Mouse (Mus musculus): ENCODE measurements around the gene Ssu72. TPM values are rescaled to one million over a fixed set of nuclear protein-coding genes. Genes with fewer than 3 reads are reported as not detected.
"Not testable (repeated sequence)": the region's sequence is repeated elsewhere in the genome, so short reads cannot be mapped to it uniquely, and the experiment has no call there.

Ssu72 gene
- 10 to 100 TPM; 89.2 to 98.0 TPM for total RNA-seq (2021)
- long read RNA-seq, experiment 1, transcript Ssu72-201 (5 exons, 1,472 nt) = major isoform, 42 of 59 reads
- long read RNA-seq, experiment 1, partial matches to known transcripts = 0 of 59 reads
- long read RNA-seq, experiment 1, other reads (novel, unspliced or antisense) = 11 of 59 reads
- long read RNA-seq, experiment 2, transcript Ssu72-201 (5 exons, 1,472 nt) = major isoform, 36 of 47 reads
- long read RNA-seq, experiment 2, transcript Ssu72-203 (2 exons, 1,555 nt) = minor isoform, 5 of 47 reads
- long read RNA-seq, experiment 2, partial matches to known transcripts = 5 of 47 reads
- long read RNA-seq, experiment 2, other reads (novel, unspliced or antisense) = 0 of 47 reads

GRCm38 (mm10) chr4:155704721-155705591, at the start of gene Ssu72:
TSS of gene Ssu72 (plus strand) at chr4:155704800.
- peak; percentile 95 to 97 for DNase-seq (ENCODE audit: extremely low spot score in 1 of 2, low spot score in 2 of 2)
- Histone ChIP-seq H3K27ac (peak within 1 kb of the TSS; percentile 95), H3K4me3 (peak within 1 kb of the TSS; percentile 71)
- TF ChIP-seq CTCF (IDR thresholded peaks at IDR 0.05) = no peak
- intact Hi-C loops (cut with DNase I) = loop anchor here (1.0 to 5.0 kb wide), 3 partner anchors 30 to 81 kb away; partner anchors contain the start of genes Cdk11b, Mib2 and Tmem240

GRCm38 (mm10) chr4:155656214-155656751, 48.3 kb upstream of the Ssu72 start:
- no peak for DNase-seq (ENCODE audit: extremely low spot score in 1 of 2, low spot score in 2 of 2)
- no peak for TF ChIP-seq CTCF (IDR thresholded peaks at IDR 0.05)
- intact Hi-C loops (cut with DNase I) = no loop called here
- H3K27ac ChIP-seq = no peak overlapping the region
- no peak overlapping the region for H3K4me3 ChIP-seq

DNA sequence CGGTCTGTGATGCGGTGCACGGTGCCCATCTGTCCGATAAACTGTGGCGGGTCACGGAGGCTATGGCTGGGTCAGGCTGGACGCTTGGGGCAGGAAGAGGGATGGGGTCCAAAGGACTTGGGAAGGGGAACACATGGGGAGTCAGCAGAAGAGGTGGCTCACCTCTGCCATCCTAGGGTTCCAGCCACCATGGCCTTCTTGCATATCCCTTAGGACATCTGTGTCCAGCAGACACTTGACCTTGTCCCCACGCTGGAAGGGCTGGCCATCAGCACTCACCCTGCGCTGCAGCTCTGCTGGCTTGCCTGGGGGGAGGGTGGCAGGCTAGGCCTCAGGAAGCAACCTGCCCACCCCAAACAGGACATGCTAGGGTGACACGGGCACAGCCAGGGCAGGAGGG, 45.6 kb upstream of the Ssu72 start:
- intact Hi-C loops (cut with DNase I) = no loop called here
- no peak for TF ChIP-seq CTCF (IDR thresholded peaks at IDR 0.05)

DNA sequence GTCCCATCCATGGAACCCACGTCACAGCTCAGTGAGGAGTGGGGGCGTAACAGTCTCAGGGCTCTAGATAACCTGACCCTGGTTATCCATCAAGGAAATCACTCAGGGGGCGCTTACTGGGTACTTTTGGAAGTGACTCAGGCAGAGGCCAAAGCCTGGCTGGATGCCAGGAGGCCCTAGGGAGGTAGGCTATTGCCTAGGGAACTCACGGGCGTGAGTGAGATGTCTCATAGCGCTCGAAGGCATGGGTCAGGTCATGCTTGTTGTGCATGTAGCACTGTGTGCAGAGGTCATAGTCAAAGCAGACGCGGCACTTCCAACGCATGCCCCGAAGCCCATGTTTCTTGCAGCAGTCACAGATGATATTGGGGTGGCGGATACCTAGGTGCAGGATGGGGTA, 44.0 kb upstream of the Ssu72 start:
- Histone ChIP-seq H3K27ac (no peak overlapping the region), H3K4me3 (no peak overlapping the region)
- no peak for TF ChIP-seq CTCF (IDR thresholded peaks at IDR 0.05)
- no peak for DNase-seq (ENCODE audit: extremely low spot score in 1 of 2, low spot score in 2 of 2)
- intact Hi-C loops (cut with DNase I) = loop anchor here (5.0 kb wide), 1 partner anchor 33 kb away; no protein-coding TSS in a partner anchor

More for the DNA sequence above, 45.6 kb upstream of the Ssu72 start:
- Histone ChIP-seq H3K27ac (no peak overlapping the region), H3K4me3 (no peak overlapping the region)
- no peak for DNase-seq (ENCODE audit: extremely low spot score in 1 of 2, low spot score in 2 of 2)

DNA sequence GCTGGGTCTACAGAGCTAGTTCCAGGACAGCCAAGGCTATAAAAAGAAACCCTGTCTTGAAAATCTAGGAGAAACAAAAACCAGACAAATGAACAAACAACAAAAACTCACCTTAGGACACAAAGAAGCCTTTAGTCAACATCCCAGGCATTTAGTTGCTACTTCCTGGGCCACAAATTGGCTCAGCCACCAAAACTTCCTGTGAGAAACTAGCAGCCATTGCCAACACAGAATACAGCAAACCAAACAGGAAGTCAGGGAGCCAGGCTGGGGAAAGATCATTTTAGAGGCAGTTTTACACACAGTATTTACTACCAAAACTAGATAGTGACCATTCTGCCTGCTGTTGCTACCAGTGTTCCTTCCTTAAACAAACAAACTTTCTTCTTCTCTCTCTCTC, 37.7 kb upstream of the Ssu72 start:
- intact Hi-C loops (cut with DNase I) = loop anchor here (5.0 kb wide), 1 partner anchor 35 kb away; the partner anchor contains the start of gene Ssu72
- Histone ChIP-seq H3K4me3 (no peak overlapping the region), H3K27ac (no peak overlapping the region)
- TF ChIP-seq CTCF (IDR thresholded peaks at IDR 0.05) = no peak
- DNase-seq (ENCODE audit: extremely low spot score in 1 of 2, low spot score in 2 of 2) = no peak

- no peak for TF ChIP-seq CTCF (IDR thresholded peaks at IDR 0.05)
- Histone ChIP-seq H3K4me3 (peak within 1 kb of the TSS; percentile 98), H3K27ac (peak within 1 kb of the TSS; percentile 98)
- intact Hi-C loops (cut with DNase I) = loop anchor here (5.0 kb wide), 1 partner anchor 33 kb away; the partner anchor contains the start of gene Ssu72
- peak; percentile 97 for DNase-seq (ENCODE audit: extremely low spot score in 1 of 2, low spot score in 2 of 2)
These were observed 35.7 kb upstream of the Ssu72 start, which contains the start of gene Mib2 for GRCm38 (mm10) chr4:155668689-155669597. TSS of gene Mib2 (minus strand) at chr4:155669198.

DNA sequence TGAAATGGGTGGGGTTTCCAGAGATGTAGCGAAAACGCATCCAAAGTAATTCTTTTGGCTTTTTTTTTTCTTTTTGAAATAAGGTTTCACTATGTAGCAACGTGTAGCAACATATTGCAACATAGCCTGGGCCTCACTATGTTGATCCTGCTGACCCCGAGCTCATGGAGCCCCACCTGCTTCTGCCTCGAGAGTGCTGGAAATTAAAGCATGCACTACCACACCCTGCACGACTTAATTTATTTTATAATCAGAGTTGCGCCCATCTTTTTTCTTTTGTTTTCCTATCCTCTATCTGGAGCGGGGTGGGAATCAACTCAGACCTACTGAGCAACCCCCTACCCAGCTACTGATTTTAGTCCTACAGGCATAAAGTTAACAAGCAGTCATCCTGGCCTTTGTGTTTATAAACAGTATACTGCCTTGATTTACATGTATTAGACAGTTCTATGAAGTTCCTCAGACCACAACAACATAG, 35.0 kb upstream of the Ssu72 start:
- DNase-seq (ENCODE audit: extremely low spot score in 1 of 2, low spot score in 2 of 2) = no peak
- peak overlapping the region; percentile 98 for H3K4me3 ChIP-seq
- TF ChIP-seq CTCF (IDR thresholded peaks at IDR 0.05) = no peak
- H3K27ac ChIP-seq = peak overlapping the region; percentile 98
- intact Hi-C loops (cut with DNase I) = loop anchor here (5.0 kb wide), 1 partner anchor 33 kb away; the partner anchor contains the start of gene Ssu72

DNA sequence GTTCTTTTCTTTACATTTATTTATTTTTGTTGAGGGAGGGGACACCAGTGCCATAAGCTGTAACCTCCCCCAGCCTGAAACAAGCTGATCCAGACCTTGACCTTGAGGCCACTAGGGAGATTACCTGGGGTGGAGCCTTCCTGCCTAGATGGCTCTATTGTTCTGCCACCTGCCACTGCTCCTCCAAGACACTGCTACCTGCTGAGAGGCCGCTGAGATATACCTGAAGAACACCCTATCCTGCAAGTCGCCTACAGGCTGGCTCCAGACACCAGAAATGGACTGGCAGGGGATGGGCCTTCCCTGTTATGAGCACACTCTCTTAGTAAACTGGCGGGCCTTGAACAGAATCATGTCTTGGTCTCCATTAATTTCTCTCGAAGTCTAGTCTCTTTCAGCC, 34.4 kb upstream of the Ssu72 start:
- intact Hi-C loops (cut with DNase I); DNase-seq (ENCODE audit: extremely low spot score in 1 of 2, low spot score in 2 of 2): not testable (repeated sequence)

GRCm38 (mm10) chr4:155672082-155672481, 32.5 kb upstream of the Ssu72 start:
- DNase-seq (ENCODE audit: extremely low spot score in 1 of 2, low spot score in 2 of 2) = no peak
- intact Hi-C loops (cut with DNase I) = no loop called here
- no peak overlapping the region for H3K4me3 ChIP-seq
- H3K27ac ChIP-seq = no peak overlapping the region
- no peak for TF ChIP-seq CTCF (IDR thresholded peaks at IDR 0.05)

More for the DNA sequence above, 34.4 kb upstream of the Ssu72 start:
- not testable (repeated sequence) for H3K4me3 ChIP-seq, H3K27ac ChIP-seq

DNA sequence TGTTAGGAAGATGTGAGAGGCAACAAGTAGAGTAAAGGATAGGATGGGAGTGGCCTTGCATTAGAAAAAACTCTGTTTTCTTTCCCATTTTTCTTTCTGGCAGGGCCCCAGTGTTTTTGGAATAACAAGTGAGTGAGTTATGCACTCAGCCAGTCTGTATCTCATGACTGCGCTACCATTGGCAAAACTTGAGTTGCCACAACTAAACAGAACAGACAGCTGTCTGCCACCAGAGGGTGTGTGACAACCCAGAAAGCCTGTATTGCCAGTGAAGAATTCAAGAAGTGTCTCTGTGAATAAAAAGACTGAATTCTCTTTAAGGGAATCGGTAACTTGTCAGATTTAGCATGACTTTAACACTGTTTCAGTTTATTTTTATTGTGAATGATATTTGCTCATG, 28.6 kb upstream of the Ssu72 start:
- DNase-seq (ENCODE audit: extremely low spot score in 1 of 2, low spot score in 2 of 2) = no peak
- Histone ChIP-seq H3K4me3 (no peak overlapping the region), H3K27ac (no peak overlapping the region)
- intact Hi-C loops (cut with DNase I) = no loop called here
- TF ChIP-seq CTCF (IDR thresholded peaks at IDR 0.05) = peak; percentile 60

DNA sequence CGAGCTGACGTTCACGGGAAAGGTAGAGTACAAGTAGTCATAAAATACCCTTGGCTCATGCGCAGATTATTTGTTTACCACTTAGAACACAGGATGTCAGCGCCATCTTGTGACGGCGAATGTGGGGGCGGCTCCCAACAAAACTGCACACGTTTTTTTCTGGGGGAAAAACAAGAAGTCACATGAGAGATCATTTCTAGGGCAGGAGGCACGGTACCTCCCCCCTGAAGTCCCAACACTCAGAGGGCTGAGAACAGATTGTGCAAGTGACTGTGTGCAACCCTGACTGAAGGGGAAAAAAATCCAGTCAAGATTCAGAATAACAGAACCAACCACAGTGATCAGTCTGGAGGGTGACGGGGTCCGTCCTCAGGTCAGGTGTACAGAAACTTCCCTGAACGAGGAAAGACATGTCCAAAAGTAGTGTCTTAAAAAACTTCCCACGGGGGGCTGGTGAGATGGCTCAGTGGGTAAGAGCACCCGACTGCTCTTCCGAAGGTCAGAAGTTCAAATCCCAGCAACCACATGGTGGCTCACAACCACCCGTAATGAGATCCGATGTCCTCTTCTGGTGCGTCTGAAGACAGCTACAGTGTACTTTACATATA, 20.8 kb upstream of the Ssu72 start:
- DNase-seq (ENCODE audit: extremely low spot score in 1 of 2, low spot score in 2 of 2); intact Hi-C loops (cut with DNase I); H3K27ac ChIP-seq; H3K4me3 ChIP-seq: not testable (repeated sequence)

- DNase-seq (ENCODE audit: extremely low spot score in 1 of 2, low spot score in 2 of 2); intact Hi-C loops (cut with DNase I); H3K4me3 ChIP-seq; H3K27ac ChIP-seq: not testable (repeated sequence)
These were observed 16.8 kb upstream of the Ssu72 start for GRCm38 (mm10) chr4:155687764-155688163.
